Mouse (Mus musculus) CD8-positive naive resting alpha-beta T cell, adult 2 months (primary cell): ENCODE measurements around the gene Lexm.
A peak's percentile ranks its signal among the peaks of the same experiment; 100 is the strongest.

Experiments
- DNase-seq, 2 experiments: peaks; one replicate each; pipeline ENCODE4 v3.0.0; 2022; ENCODE audit warnings: low read depth in 2 of 2, low spot score in 2 of 2

The Lexm gene

GRCm38 (mm10) chr4:106584665-106585064, 32.4 kb downstream of the Lexm start:
- no peak for DNase-seq

DNA sequence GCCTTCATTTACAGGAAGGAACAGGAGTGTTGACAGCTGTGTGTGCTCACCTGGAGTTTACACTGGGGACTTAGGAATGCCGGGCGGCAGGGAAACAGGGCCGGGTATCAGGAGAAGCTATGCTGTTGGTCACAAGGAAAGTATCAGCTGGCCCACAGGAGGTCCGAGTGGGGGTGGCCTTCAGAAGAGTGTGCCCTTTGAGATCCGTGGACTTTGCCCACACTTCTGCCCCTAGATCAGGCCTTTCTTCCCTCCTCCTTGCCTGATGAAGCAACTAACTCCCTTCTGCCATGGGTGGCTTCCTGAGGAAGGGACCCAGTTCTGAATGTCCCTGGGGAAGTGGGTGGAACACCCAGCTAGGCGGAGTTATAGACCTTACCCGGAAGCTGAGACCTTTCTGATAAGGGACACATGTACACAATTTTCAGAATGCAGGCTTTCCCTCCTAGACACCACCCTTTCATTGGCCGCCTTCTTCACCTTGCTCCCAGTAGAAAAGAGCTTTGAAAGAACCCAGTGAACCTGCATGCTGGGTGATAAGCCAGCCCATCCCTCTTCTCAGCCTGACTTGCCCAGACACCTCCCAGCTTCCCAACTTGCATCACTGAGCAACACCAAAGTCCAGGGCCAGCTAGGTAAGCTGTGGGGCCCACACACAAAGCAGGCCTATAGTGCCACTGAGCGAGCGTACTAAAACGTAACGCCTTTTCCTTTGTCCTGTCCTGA, 34.5 kb downstream of the Lexm start:
- no peak for DNase-seq

- DNase-seq, result no peak
These were observed 35.2 kb downstream of the Lexm start for GRCm38 (mm10) chr4:106581865-106582204.

- no peak for DNase-seq
These were observed 35.7 kb downstream of the Lexm start for GRCm38 (mm10) chr4:106581176-106581864.

DNA sequence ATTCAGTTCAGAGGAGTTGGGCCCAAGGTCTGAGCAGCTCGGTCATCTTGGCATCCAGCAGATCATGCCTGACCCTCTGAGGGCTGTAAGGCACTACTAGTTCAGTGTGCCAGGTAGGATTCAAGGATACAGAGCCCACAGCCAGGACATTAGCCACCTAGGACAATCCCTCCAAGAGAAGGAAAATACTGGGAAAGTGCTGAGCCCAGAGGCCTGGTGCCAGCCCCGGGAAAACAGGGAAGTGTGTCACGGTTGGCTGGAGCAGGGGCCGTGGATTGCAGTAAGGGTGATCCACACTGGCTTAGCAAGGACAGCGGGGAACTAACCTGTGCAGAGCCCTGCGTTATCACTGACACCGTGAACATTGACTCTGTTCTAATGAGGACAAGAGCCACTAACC, 39.5 kb downstream of the Lexm start:
- no peak for DNase-seq

- no peak for DNase-seq
These were observed 42.0 kb downstream of the Lexm start for GRCm38 (mm10) chr4:106575022-106575421.

- no peak for DNase-seq
These were observed 45.8 kb downstream of the Lexm start for GRCm38 (mm10) chr4:106571081-106571724.

- DNase-seq, result no peak
These were observed 47.4 kb downstream of the Lexm start for GRCm38 (mm10) chr4:106569680-106570079.

- DNase-seq, result no peak
These were observed 52.9 kb downstream of the Lexm start for GRCm38 (mm10) chr4:106564161-106564560.

GRCm38 (mm10) chr4:106562837-106563790, 53.9 kb downstream of the Lexm start:
- DNase-seq, result no peak

DNA sequence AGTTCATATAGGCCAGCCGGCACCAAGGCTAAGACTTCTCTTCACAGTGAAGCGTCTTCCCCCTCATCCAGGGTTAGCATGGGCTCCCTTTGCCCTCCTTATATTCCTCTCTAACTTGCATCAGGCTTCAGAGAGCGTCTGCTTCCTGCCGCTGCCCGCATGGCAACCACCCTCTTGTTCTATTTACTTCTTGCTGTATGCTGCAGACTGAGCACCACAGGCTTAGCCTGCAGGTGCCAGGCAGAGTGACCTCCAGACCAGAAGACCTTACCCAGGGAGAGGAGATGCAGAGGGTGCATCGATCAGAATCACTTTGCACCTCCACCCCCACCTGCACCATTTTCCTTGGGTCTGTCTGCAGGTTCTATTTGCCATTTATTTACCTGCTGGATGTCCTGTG, 55.0 kb downstream of the Lexm start:
- DNase-seq, result no peak

DNA sequence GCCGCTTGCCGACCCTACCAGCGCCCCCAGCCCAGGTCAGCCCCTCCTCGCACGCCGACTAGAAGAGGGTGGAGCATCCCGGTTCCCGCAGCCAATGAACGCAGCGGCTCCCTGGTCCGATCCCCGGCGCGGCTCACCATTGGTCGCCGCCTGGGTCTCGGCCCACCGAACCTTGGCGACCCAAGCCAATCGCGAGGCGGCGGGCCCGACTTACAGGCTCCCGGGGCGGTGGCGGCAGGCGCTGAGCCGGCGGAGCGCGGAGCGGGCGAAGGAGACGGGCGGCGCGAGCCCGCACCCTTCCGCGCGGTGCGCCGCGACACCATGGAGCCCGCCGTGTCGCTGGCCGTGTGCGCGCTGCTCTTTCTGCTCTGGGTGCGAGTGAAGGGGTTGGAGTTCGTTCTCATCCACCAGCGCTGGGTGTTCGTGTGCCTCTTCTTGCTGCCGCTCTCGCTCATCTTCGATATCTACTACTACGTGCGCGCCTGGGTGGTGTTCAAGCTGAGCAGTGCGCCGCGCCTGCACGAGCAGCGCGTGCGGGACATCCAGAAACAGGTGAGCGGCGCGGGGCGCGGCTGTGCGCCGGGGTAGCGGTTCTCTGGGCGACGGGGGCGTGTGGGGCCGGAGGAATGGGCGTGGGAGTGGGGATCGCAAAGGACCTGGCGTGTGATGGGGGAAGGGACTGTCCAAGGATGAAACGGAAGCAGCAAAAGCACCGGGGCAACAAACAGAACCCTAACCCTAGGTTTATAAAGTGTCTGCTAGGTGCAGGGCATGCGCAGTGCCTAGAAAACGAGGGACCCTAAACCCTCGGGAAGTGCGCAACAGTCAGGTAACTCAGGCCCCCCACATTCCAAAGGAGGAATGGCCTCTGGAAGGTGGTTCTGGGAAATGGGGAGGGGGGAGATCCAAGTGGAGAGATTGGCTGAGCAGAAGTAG, 55.9 kb downstream of the Lexm start, which contains the start of gene Dhcr24:
TSS of gene Dhcr24 (plus strand) at position 193 of the 936 bp plus-strand sequence.
- peak; percentile 76 to 77 for DNase-seq

DNA sequence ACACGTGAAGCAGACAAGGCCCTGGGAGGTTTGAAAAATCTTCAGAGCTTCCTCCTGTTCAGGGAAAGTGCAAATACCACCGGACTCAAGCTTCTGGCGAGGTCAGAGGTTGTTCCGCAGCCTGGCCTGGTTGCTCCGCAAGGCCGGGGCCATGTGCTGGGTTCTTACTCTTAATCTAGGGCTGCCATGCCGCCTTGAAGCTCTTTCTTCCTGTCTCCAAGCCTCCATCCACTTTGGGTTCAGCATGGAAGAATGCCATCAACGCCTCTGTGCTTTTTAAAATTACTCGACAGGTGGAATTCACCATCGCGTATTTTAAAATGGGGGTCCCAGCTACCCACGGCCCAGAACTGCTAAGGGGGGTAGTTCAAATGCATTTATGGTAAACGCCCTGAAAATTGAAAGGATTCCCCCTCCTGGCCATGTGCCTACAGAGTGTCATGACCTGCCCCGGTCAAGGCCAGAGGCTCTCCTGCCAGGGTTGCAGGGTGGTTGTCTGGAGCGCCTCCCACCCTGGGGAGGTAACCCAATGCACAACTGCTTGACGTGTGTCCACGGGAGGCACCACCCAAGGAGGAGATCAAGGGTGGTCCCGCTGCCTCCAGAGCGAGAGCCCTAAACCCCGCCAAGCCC, 56.7 kb downstream of the Lexm start:
- DNase-seq, result no peak

DNA sequence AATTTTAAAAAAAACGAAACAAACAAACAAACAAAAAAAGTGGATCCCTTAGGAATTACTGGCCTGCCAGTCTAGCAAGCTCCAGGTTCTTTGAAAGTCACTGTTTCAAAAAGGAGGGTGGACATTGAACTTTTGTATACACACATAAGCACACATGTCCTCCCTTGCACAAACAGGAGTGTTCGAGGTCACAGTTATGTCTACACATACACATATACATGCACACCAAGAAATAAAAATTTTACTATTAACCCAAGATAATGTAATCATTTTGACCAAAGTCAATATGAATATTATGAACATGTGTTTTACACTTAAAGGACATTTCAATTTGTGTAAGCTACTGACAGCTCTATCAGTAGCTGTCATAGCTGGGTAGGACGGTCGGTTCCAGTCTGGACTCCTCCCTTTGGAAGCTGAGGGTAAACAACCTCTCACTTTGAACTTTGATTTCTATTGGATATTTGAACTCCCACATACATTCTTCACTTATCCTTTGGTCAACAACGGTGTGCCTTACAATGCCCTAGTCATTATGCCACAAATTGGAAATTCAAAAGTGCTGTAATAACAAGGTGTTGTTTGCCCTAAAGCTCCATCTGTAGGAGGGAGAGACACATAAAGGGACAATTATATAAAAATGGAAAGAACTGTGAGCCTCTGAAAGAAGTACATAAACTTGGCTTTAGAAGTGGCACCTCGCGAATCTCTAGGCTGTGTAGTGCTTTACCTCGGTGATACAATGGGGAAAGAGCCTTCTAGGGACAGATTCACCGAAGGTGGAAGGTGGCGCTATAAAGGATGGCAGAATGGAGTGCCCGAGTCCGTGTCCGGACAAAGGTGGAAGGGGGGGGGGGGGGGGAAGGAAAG, 57.5 kb downstream of the Lexm start:
- DNase-seq, result no peak

DNA sequence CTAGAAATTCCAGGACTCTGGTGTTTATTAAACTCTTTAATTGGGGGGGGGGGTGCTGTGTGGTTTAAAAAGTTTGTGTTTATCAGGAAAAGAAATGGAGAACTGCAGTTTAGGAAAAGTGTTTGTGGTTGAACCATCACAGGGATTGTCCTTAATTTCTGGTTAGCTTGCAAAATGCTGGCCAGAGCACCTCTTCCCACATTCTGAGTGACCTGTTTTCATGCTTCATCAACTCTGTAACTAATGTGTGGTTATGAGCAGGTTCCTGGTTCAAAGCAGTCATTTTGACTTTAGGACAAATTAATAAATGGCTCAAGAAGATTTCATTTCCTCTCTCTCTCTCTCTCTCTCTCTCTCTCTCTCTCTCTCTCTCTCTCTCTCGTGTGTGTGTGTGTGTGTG, 59.1 kb downstream of the Lexm start:
- DNase-seq, result no peak

- no peak for DNase-seq
These were observed 59.8 kb downstream of the Lexm start for GRCm38 (mm10) chr4:106557262-106557661.

- no peak for DNase-seq
These were observed 66.4 kb downstream of the Lexm start for GRCm38 (mm10) chr4:106550516-106551166.

DNA sequence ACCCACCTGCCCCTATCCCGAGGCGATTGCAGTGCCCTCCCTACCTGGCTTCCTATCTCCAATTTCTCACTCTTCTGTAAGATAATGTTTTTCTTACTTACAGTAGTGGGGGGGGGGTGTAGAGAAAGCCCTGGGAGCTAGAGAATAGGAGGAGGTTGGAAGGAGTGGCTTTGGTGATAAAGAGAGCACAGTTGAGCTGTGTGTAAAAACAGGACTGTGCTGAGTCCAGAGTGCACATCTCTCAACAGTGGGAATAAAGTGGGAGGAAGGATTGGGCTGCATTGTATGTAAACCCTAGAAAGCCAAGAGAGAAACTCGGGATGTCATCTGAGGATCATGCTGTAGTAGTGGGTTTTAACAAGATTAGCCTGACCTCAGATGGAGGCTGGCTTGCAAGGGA, 68.9 kb downstream of the Lexm start:
- no peak for DNase-seq
